Mouse (Mus musculus) erythroblast, adult 5-6 weeks (primary cell): Measurements from ENCODE around the gene Pear1. TPM values are rescaled to one million over a fixed set of nuclear protein-coding genes. Genes with fewer than 3 reads are reported as not detected.

ENCODE experiments used
- ATAC-seq: replicated peaks from 2 replicates; pipeline ENCODE4 v1.8.0; 2016; ENCODE audit warnings: moderate number of reproducible peaks, mild to moderate bottlenecking, moderate TSS enrichment, inconsistent platforms; ENCODE audit not compliant: poor library complexity, low FRiP score, severe bottlenecking
- total RNA-seq, 2 experiments: library from RNA; stranded (forward) in 1 of 2; stranded (reverse) in 1 of 2; fragments of 150-400 nt in 1 of 2; fragments of 200-764, 138-1000 nt in 1 of 2; gene quantifications; 2 replicates each; pipeline versions ENCODE4 v1.2.3 to v1.2.4; 2015 to 2017; ENCODE audit warnings: low replicate concordance in 2 of 2

The Pear1 gene
- total RNA-seq, 2 experiments from 2014 or later, result 1.9 TPM; not detected in 1

DNA sequence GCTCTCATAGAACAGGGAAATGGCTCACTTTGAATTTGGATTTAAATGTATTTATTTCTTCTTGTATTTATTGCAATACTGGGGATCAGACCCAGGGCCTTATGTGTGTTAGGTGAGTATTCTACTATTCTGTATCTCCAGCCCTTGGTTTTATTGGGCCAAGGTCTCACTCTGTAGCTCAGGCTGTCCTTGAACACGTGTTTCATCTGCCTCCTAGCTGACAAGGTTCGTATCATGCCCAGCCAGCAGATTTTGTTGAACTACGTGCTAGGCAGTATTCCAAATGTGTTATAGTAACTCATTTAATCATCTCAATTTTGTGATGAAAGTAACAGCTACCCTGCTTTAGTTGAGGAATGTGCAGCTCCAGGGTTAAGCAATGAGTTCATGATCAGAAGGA, 82.1 kb downstream of the Pear1 start:
- no peak for ATAC-seq

GRCm38 (mm10) chr3:87738906-87739305, 85.2 kb downstream of the Pear1 start:
- ATAC-seq, result no peak

GRCm38 (mm10) chr3:87735335-87735734, 88.8 kb downstream of the Pear1 start:
- ATAC-seq, result no peak

DNA sequence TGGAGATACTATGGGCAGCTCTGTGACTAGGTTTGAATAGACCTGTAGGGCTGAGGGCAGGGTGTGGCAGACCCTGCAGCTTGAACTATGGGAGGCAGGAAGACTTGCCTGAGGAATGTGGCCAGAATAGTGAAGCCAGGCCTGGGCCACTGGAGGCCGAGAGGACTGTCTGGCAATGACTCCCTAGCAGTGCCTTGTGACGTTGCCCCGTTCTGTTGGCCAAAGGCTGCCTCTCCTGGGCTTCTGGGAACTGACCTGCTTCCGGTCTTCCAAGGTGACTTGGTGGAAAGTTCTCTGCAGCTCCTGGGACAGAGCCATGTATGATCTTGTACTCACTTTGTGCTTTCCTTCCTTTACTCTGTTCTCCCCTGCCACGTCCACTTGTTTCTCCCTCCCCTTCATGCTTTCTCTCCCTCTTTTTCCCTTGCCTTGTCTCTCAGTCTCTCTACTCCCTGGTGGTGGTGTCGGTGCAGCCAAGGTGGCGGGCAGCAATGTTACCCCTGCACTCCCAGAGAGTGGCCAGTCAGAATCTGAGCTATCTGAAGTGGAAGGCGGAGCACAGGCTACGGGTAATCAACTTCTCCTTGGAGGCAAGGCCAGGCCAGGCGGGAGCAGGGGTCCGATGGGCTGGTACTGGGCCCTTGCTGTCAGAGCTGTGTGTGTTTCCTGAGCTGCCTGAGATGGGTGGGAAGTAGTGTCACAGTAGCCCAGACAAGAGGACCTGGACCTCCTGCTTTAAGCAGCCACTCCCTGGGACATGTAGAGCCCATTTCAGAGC, 89.9 kb downstream of the Pear1 start:
- ATAC-seq, result no peak

- ATAC-seq, result no peak
Observed at GRCm38 (mm10) chr3:87733098-87733497, 91.0 kb downstream of the Pear1 start.

DNA sequence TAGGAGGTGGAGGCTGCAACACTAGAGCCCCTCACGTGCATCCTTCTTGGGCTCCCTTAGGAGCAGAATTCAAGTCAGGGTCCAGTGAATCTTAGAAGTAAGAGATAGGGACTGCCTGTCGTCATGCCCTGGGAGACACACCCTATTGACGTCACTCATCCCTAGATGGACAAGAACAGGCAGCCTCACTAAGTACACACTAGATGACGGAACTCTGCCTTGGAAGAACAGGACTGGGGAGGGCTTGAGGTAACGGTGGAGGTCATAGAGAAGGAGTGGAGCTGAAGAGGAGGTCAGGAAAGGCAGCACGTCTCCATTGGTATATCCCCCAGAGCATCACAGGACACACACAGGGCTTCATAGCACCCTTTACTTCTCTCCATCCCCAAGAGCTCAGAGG, 95.4 kb downstream of the Pear1 start:
- no peak for ATAC-seq

- ATAC-seq, result no peak
Observed at GRCm38 (mm10) chr3:87726191-87726590, 97.9 kb downstream of the Pear1 start.

DNA sequence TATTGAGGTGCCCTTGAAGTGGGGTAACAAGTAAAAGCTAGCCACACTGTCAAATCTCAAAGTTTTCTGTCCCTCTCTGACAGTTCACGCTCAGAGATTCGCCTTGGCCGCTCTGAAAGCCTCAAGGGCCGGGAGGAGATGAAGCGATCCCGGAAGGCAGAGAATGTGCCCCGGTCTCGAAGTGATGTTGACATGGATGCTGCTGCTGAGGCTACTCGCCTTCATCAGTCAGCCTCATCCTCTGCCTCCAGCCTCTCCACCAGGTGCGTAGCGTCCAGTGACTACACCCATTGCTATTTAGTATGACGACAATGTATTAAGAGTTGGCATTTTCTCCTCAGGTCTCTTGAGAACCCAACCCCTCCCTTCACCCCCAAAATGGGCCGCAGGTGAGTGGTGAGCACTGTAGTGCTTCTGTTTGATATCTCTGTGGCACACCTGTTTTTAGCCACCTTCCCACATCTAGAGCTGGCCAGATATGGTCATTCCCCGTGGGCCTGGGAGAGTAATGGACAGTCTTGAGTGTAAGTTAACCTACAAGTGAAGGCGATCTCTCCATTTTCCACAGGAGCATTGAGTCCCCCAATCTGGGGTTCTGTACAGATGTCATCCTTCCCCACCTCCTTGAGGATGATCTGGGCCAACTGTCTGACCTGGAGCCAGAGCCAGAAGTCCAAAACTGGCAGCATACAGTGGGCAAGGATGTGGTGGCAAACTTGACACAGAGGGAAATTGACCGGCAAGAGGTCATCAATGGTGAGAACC, 98.5 kb downstream of the Pear1 start:
- no peak for ATAC-seq

- ATAC-seq, result no peak
Observed at GRCm38 (mm10) chr3:87724556-87724955, 99.5 kb downstream of the Pear1 start.

DNA sequence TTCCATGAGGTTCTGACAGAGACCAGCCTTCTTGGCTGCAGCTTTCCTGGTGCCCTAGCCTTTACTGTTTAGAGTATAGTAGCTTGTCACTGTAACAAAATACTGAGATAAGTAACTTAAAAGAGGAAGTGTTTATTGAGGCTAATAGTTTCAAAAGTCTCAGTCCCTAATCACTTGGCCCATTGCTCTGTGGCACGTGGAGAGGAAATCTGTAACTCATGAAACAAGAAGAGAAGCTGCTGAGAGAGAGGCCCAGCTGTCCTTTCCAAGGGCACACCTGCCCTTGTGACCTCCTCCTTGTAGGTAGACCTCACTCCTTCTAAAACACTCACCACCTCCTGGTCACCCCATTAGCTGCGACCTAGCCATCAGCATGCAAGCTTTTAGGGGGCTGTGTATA, 105.6 kb downstream of the Pear1 start:
- no peak for ATAC-seq

Other genes with a start within 250 kb of the Pear1 start
- 1.9 and 4.4 TPM in 2 replicates for gene Arhgef11, start 206.7 kb downstream of the Pear1 start, total RNA-seq (2015; ENCODE audit: low replicate concordance)
- 2.2 and 2.8 TPM in 2 replicates for gene Arhgef11, start 206.7 kb downstream of the Pear1 start, total RNA-seq (2017; ENCODE audit: low replicate concordance)
- not detected in 2 replicates for gene Lrrc71, start 75.7 kb downstream of the Pear1 start, total RNA-seq (2015; ENCODE audit: low replicate concordance)
- not detected in 2 replicates for gene Lrrc71, start 75.7 kb downstream of the Pear1 start, total RNA-seq (2017; ENCODE audit: low replicate concordance)
- not detected in 2 replicates for gene Ntrk1, start 29.1 kb downstream of the Pear1 start, total RNA-seq (2015; ENCODE audit: low replicate concordance)
- gene Ntrk1, start 29.1 kb downstream of the Pear1 start, total RNA-seq (2017; ENCODE audit: low replicate concordance), result not detected in 2 replicates
- not detected in 2 replicates for gene Insrr, start 27.4 kb downstream of the Pear1 start, total RNA-seq (2015; ENCODE audit: low replicate concordance)
- gene Insrr, start 27.4 kb downstream of the Pear1 start, total RNA-seq (2017; ENCODE audit: low replicate concordance), result not detected in 2 replicates
- not detected in 2 replicates for gene Sh2d2a, start 22.4 kb upstream of the Pear1 start, total RNA-seq (2015; ENCODE audit: low replicate concordance)
- gene Sh2d2a, start 22.4 kb upstream of the Pear1 start, total RNA-seq (2017; ENCODE audit: low replicate concordance), result not detected in 2 replicates
- gene Prcc, start 61.3 kb upstream of the Pear1 start, total RNA-seq (2015; ENCODE audit: low replicate concordance), result 13.2 and 14.8 TPM in 2 replicates
- gene Prcc, start 61.3 kb upstream of the Pear1 start, total RNA-seq (2017; ENCODE audit: low replicate concordance), result 17.4 and 17.8 TPM in 2 replicates
- gene Hdgf, start 82.0 kb upstream of the Pear1 start, total RNA-seq (2015; ENCODE audit: low replicate concordance), result 99.5 and 116 TPM in 2 replicates
- 131 and 168 TPM in 2 replicates for gene Hdgf, start 82.0 kb upstream of the Pear1 start, total RNA-seq (2017; ENCODE audit: low replicate concordance)
- gene Mrpl24, start 95.2 kb upstream of the Pear1 start, total RNA-seq (2015; ENCODE audit: low replicate concordance), result 24.0 and 39.1 TPM in 2 replicates
- 16.0 and 23.0 TPM in 2 replicates for gene Mrpl24, start 95.2 kb upstream of the Pear1 start, total RNA-seq (2017; ENCODE audit: low replicate concordance)
- gene Isg20l2, start 106.0 kb upstream of the Pear1 start, total RNA-seq (2015; ENCODE audit: low replicate concordance), result 8.6 and 10.7 TPM in 2 replicates
- gene Isg20l2, start 106.0 kb upstream of the Pear1 start, total RNA-seq (2017; ENCODE audit: low replicate concordance), result 5.6 and 11.6 TPM in 2 replicates
- gene Rrnad1, start 106.4 kb upstream of the Pear1 start, total RNA-seq (2015; ENCODE audit: low replicate concordance), result 0.58 and 1.7 TPM in 2 replicates
- gene Rrnad1, start 106.4 kb upstream of the Pear1 start, total RNA-seq (2017; ENCODE audit: low replicate concordance), result 2.4 and 3.2 TPM in 2 replicates
- gene Crabp2, start 124.4 kb upstream of the Pear1 start, total RNA-seq (2015; ENCODE audit: low replicate concordance), result not detected in 2 replicates
- gene Crabp2, start 124.4 kb upstream of the Pear1 start, total RNA-seq (2017; ENCODE audit: low replicate concordance), result not detected in 2 replicates
- not detected in 2 replicates for gene Nes, start 146.8 kb upstream of the Pear1 start, total RNA-seq (2015; ENCODE audit: low replicate concordance)
- 0.42 TPM in 1 of 2 replicates, not detected in the other for gene Nes, start 146.8 kb upstream of the Pear1 start, total RNA-seq (2017; ENCODE audit: low replicate concordance)
- gene Bcan, start 175.9 kb upstream of the Pear1 start, total RNA-seq (2015; ENCODE audit: low replicate concordance), result not detected in 2 replicates
- gene Bcan, start 175.9 kb upstream of the Pear1 start, total RNA-seq (2017; ENCODE audit: low replicate concordance), result not detected in 2 replicates
- not detected in 2 replicates for gene Hapln2, start 203.3 kb upstream of the Pear1 start, total RNA-seq (2015; ENCODE audit: low replicate concordance)
- not detected in 2 replicates for gene Hapln2, start 203.3 kb upstream of the Pear1 start, total RNA-seq (2017; ENCODE audit: low replicate concordance)
- 2.9 and 4.6 TPM in 2 replicates for gene Gpatch4, start 218.8 kb upstream of the Pear1 start, total RNA-seq (2015; ENCODE audit: low replicate concordance)
- gene Gpatch4, start 218.8 kb upstream of the Pear1 start, total RNA-seq (2017; ENCODE audit: low replicate concordance), result 4.7 and 7.2 TPM in 2 replicates
- gene Naxe, start 234.2 kb upstream of the Pear1 start, total RNA-seq (2015; ENCODE audit: low replicate concordance), result 8.8 and 14.2 TPM in 2 replicates
- gene Naxe, start 234.2 kb upstream of the Pear1 start, total RNA-seq (2017; ENCODE audit: low replicate concordance), result 5.0 and 6.0 TPM in 2 replicates